8 mouse cellular contexts compared by ENCODE assay signal in the genomic region with DNA sequence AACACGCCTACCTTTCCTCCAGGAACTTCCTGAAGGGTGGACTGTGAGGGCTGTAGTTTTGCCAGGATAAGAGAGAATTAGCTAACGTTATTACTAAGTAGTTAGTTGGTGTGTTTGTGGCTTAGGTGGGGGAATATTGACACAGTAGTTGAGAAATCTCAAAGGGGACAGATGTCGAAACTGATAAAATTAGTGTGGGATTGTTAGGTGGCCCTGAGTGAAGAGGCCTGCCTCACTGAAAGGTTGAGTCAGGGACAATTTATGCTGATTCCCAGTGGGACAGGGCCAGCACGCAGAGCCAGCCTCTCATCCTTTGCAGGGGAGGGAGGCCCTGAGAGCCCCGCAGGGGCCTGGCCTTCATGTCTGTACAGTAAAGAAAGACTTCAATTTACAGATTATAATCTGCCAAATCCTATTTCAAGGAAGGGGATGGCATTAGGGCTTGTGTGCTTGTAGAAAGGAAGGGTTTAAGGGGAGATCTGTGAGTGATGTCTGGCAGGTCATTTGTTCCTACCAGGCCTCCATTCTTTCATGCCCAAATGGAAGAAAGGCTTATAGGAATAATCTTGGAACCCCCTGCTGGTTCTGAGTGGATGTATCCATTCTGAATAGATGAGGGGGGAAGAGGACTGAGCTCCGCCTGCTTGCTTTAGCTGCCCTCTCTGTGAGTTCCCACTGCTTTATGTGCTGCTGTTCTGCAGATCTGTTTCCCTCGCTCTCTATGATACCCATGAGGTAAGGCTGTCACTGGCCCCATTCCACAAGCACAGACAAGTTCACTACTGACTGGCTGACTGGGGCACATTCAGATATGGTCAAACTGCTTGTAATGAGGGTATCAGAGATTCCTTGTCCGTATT. TPM values are rescaled to one million over a fixed set of nuclear protein-coding genes. Genes with fewer than 3 reads are reported as not detected.
DNase-seq lines count a peak whose midpoint lies in the region; ATAC-seq lines count a peak whose summit lies in the region.
"Had no signal": no experiment of that assay in that cellular context is flagged by ENCODE, and none has a peak within 500 bp of the region (broad histone marks: within the 10 kb centered on the region; RNA-seq: fewer than 3 reads in every experiment).

No protein-coding gene starts in this region.

- ATAC-seq in hindbrain, embryonic 12.5 days (ENCODE audit: low FRiP score), result peak; percentile 71
- ATAC-seq in midbrain, embryonic 15.5 days (replicated peaks), result peak; percentile 89
- ATAC-seq in erythroid progenitor cell, adult 5-6 weeks (replicated peaks; ENCODE audit: low FRiP score, poor library complexity, severe bottlenecking), result no peak

- no peaks in the 10 kb centered on the region for H3K9me3 ChIP-seq in forebrain, embryonic 10.5 days
- no peaks in the 10 kb centered on the region for H3K9me3 ChIP-seq in hindbrain, embryonic 12.5 days (replicated peaks)
- H3K9me3 ChIP-seq in midbrain, embryonic 15.5 days, result no peaks in the 10 kb centered on the region

- no peak overlapping the region for H3K9ac ChIP-seq in hindbrain, embryonic 12.5 days
- no peak overlapping the region for H3K9ac ChIP-seq in midbrain, embryonic 15.5 days

- no peak overlapping the region for H3K4me3 ChIP-seq in forebrain, embryonic 10.5 days
- no peak overlapping the region for H3K4me3 ChIP-seq in hindbrain, embryonic 12.5 days
- H3K4me3 ChIP-seq in midbrain, embryonic 15.5 days, result no peak overlapping the region

- 0 out of 2 replicates have a peak, but pooled peaks cover 3% of the 10 kb centered on the region for H3K36me3 ChIP-seq in forebrain, embryonic 10.5 days (replicated peaks)
- H3K36me3 ChIP-seq in hindbrain, embryonic 12.5 days, result no peaks in the 10 kb centered on the region
- no peaks in the 10 kb centered on the region for H3K36me3 ChIP-seq in midbrain, embryonic 15.5 days (replicated peaks)

- H3K27me3 ChIP-seq in forebrain, embryonic 10.5 days (ENCODE audit: poor library complexity, severe bottlenecking), result peaks cover 16% of the 10 kb centered on the region
- H3K27me3 ChIP-seq in hindbrain, embryonic 12.5 days, result no peaks in the 10 kb centered on the region; the same call in none of the 2 replicates
- H3K27me3 ChIP-seq in midbrain, embryonic 15.5 days (replicated peaks), result peaks cover 14% of the 10 kb centered on the region; the same call in 1 of the 2 replicates

- WGBS in forebrain, embryonic 10.5 days, result 35% methylated on average over 8 of the region's 8 CpGs
- 43% methylated on average over 8 of the region's 8 CpGs for WGBS in hindbrain, embryonic 12.5 days
- WGBS in midbrain, embryonic 15.5 days, result 24% methylated on average over 8 of the region's 8 CpGs

- peaks cover 53% of the 10 kb centered on the region for H3K4me1 ChIP-seq in forebrain, embryonic 10.5 days
- H3K4me1 ChIP-seq in hindbrain, embryonic 12.5 days, result peaks cover 27% of the 10 kb centered on the region
- peaks cover 15% of the 10 kb centered on the region for H3K4me1 ChIP-seq in midbrain, embryonic 15.5 days

- no peak overlapping the region for H3K4me2 ChIP-seq in hindbrain, embryonic 12.5 days (replicated peaks)
- H3K4me2 ChIP-seq in midbrain, embryonic 15.5 days, result no peak overlapping the region

- peak overlapping the region; percentile 65; the same call in 1 of the 2 replicates for H3K27ac ChIP-seq in forebrain, embryonic 10.5 days
- H3K27ac ChIP-seq in hindbrain, embryonic 12.5 days, result 0 out of 2 replicates have a peak overlapping the region, but pooled peaks have one; percentile 5
- no peak overlapping the region for H3K27ac ChIP-seq in midbrain, embryonic 15.5 days

- peak; percentile 60 for DNase-seq in layer of hippocampus, adult 9-11 months
- no peak for DNase-seq in layer of hippocampus, postnatal 25 days (ENCODE audit: extremely low spot score in 1 of 2, low spot score in 1 of 2)
- no peak for DNase-seq in forebrain, embryonic 10.5 days (ENCODE audit: extremely low spot score, low spot score)
- no peak for DNase-seq in frontal cortex, postnatal 25 days (ENCODE audit: low spot score in 2 of 2)
- DNase-seq: kidney, postnatal 25 days had no signal

RNA-seq across cellular contexts. Expression of a gene that starts 41.7 kb away (rescaled TPM):
- 100 to 1,000 TPM in 1 of 2 experiments, 10 to 100 TPM in 1; 93.6 to 107 TPM for total RNA-seq in layer of hippocampus, postnatal 25 days (2021)
- 27.6 and 27.7 TPM in 2 replicates for polyA plus RNA-seq in forebrain, embryonic 10.5 days (2016; fragmentation: Nextera tagmentation; extraction: Ambion mirVana)
- polyA plus RNA-seq in hindbrain, embryonic 12.5 days (2016; fragmentation: Nextera tagmentation; extraction: Ambion mirVana), result 18.2 and 18.9 TPM in 2 replicates
- 6.0 and 6.8 TPM in 2 replicates for polyA plus RNA-seq in midbrain, embryonic 15.5 days (2015; fragmentation: Nextera tagmentation; extraction: Ambion mirVana)
- total RNA-seq in erythroid progenitor cell, adult 5-6 weeks (2015; ENCODE audit: low replicate concordance), result 0.36 and 0.84 TPM in 2 replicates
- 0.45 and 2.7 TPM in 2 replicates for total RNA-seq in erythroid progenitor cell, adult 5-6 weeks (2017; ENCODE audit: low replicate concordance)
